Mouse (Mus musculus) left cerebral cortex, adult 6 months (tissue): ENCODE measurements around the gene Crisp1. TPM values are rescaled to one million over a fixed set of nuclear protein-coding genes. Genes with fewer than 3 reads are reported as not detected.

Source experiments
- long read RNA-seq, 2 experiments: library from polyadenylated mRNA; unstranded; transcript quantifications; one replicate each; pipeline ENCODE4 v2.0.0; 2019 to 2020
- polyA plus RNA-seq: library from polyadenylated mRNA; unstranded; fragments of <200 nt; fragmentation: Nextera tagmentation; gene quantifications from 2 replicates; pipeline ENCODE4 v1.2.3, GENCODE M21; 2021

The Crisp1 gene
- polyA plus RNA-seq = not detected in 2 replicates
- long read RNA-seq, experiment 1 = 0 reads
- long read RNA-seq, experiment 2 = 0 reads

GRCm38 (mm10) chr17:40319062-40319461 is at the start of gene Crisp1:
Crisp1 (minus strand) TSS chr17:40319207.

Other genes starting within 250 kb of the Crisp1 start
- not detected in 2 replicates for gene AC192777.2, start 223.8 kb downstream of the Crisp1 start, polyA plus RNA-seq
- not detected in 2 replicates for gene Pgk2, start 110.6 kb downstream of the Crisp1 start, polyA plus RNA-seq
- gene Crisp3, start 76.9 kb downstream of the Crisp1 start, polyA plus RNA-seq = not detected in 2 replicates
- gene Esp8, start 200.8 kb upstream of the Crisp1 start, polyA plus RNA-seq = not detected in 2 replicates
- gene Esp6, start 242.3 kb upstream of the Crisp1 start, polyA plus RNA-seq = not detected in 2 replicates